Mouse (Mus musculus): ENCODE data around the gene Crip1. TPM values are rescaled to one million over a fixed set of nuclear protein-coding genes. Genes with fewer than 3 reads are reported as not detected.

Crip1 gene
- total and polyA plus RNA-seq, 3 experiments: 194 to 429 (median 200) TPM

DNA sequence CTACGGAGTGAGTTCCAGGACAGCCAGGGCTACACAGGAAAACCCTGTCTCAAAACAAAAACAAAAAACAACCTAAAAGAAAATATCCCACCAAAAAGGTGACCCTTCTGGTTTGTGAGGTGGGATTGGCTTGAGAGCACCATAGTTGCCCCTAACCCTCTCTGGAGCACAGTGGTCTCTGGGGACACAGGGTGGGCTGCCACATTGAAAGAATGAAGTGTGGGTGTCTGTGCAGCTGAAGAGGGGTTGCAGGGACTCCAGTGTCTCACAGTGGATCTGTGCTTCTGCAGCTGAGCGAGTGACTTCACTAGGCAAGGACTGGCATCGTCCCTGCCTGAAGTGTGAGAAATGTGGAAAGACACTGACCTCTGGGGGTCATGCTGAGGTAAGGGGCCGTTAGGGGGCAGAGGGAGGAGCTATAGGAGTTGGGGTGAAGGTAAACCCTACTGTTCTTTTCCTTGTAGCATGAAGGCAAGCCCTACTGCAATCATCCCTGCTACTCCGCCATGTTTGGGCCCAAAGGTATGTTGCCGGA lies 6.9 kb downstream of the Crip1 start:
- intact Hi-C loops (cut with DNase I): loop anchor here (5.0 kb wide), 1 partner anchor 326 kb away; the partner anchor contains the start of gene Cdca4
- Histone ChIP-seq H3K27me3 (ENCODE audit: control insufficient read depth, insufficient read depth, low read length) (no peaks in the 10 kb centered on the region), H3K79me2 (replicated peaks; ENCODE audit: control insufficient read depth, insufficient read depth, low read length) (no peaks in the 10 kb centered on the region; the same call in 1 of the 2 replicates), H3K4me3 (peak overlapping the region; percentile 52), H3K4me1 (ENCODE audit: control insufficient read depth, insufficient read depth, low read length) (peaks cover 25% of the 10 kb centered on the region), H3K36me3 (ENCODE audit: control insufficient read depth, insufficient read depth, low read length) (no peaks in the 10 kb centered on the region), H3K9ac (ENCODE audit: low read depth, low read length) (no peak overlapping the region), H3K27ac (peak overlapping the region; percentile 87)
- WGBS: 70% methylated on average over 6 of the region's 6 CpGs
- TF ChIP-seq POLR2A (IDR thresholded peaks at IDR 0.05; ENCODE audit: insufficient read depth, low read depth, low read length) (no peak), CTCF (IDR thresholded peaks at IDR 0.05) (no peak), EP300 (IDR thresholded peaks at IDR 0.05; ENCODE audit: insufficient read depth, low read depth, low read length) (no peak)
- no peak for DNase-seq

DNA sequence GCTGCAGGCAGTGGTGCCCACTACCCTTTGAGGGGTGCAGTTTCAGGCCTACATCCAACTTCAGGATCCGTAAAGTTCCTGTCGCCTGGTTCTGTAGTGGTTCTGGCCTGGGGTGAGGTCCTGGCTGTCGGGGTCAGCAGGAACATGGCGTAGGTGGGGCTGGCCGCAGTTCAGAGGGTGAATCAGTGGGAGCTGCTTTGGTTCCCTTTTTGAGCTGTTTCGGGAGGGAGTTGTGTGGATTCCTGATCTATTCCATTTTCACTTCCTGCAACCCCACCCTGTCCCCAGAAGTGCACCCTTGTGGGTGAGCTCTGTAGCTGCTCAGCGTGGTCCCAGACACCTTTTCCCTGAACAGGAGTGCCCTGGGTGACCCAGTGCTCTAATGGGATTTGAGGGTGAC lies 7.9 kb downstream of the Crip1 start:
- intact Hi-C loops (cut with DNase I): loop anchor here (5.0 kb wide), 1 partner anchor 327 kb away; the partner anchor contains the start of gene Cdca4
- no peak for TF ChIP-seq EP300 (IDR thresholded peaks at IDR 0.05; ENCODE audit: insufficient read depth, low read depth, low read length)
- TF ChIP-seq CTCF (IDR thresholded peaks at IDR 0.05): no peak
- no peak for TF ChIP-seq POLR2A (IDR thresholded peaks at IDR 0.05; ENCODE audit: insufficient read depth, low read depth, low read length)
- DNase-seq: peak; percentile 52 to 59
- Histone ChIP-seq H3K79me2 (replicated peaks; ENCODE audit: control insufficient read depth, insufficient read depth, low read length) (no peaks in the 10 kb centered on the region; the same call in 1 of the 2 replicates), H3K27ac (peak overlapping the region; percentile 87), H3K4me1 (ENCODE audit: control insufficient read depth, insufficient read depth, low read length) (peaks cover 18% of the 10 kb centered on the region), H3K36me3 (ENCODE audit: control insufficient read depth, insufficient read depth, low read length) (no peaks in the 10 kb centered on the region), H3K27me3 (ENCODE audit: control insufficient read depth, insufficient read depth, low read length) (no peaks in the 10 kb centered on the region), H3K4me3 (no peak overlapping the region; the same call in 1 of the 2 replicates), H3K9ac (ENCODE audit: low read depth, low read length) (no peak overlapping the region)
- WGBS: 69% methylated on average over 7 of the region's 7 CpGs

DNA sequence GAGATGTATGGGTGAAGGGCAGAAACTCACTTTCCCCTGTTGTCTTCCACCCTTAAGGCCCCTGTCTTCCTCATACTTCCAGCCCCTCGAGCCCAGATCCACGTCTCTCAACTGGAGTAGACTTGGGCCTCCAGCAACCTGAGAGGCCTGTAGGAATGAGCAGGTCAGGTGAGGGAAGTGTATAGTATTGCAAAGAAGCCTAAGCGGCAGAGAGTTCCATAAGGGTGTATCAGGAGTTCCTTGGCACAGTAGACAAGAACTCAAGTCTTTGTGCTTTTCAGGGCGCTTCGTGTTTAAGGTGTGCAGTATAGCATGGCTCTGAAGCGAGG lies 8.6 kb downstream of the Crip1 start:
- peak overlapping the region; percentile 87 for H3K27ac ChIP-seq
- DNase-seq: peak in 1 of 2 experiments; percentile 14
- TF ChIP-seq POLR2A (IDR thresholded peaks at IDR 0.05; ENCODE audit: insufficient read depth, low read depth, low read length) (0 out of 2 replicates have a peak, but pooled peaks have one; percentile 7), EP300 (IDR thresholded peaks at IDR 0.05; ENCODE audit: insufficient read depth, low read depth, low read length) (no peak)
- WGBS: 68% methylated on average over 6 of the region's 6 CpGs
- H3K79me2 ChIP-seq (replicated peaks; ENCODE audit: control insufficient read depth, insufficient read depth, low read length): no peaks in the 10 kb centered on the region; the same call in 1 of the 2 replicates
- H3K36me3 ChIP-seq (ENCODE audit: control insufficient read depth, insufficient read depth, low read length): no peaks in the 10 kb centered on the region
- peaks cover 13% of the 10 kb centered on the region for H3K4me1 ChIP-seq (ENCODE audit: control insufficient read depth, insufficient read depth, low read length)
- intact Hi-C loops (cut with DNase I): loop anchor here (1.0 to 5.0 kb wide), 2 partner anchors 13 to 327 kb away; partner anchors contain the start of gene Cdca4
- H3K4me3 ChIP-seq: peak overlapping the region; percentile 63
- no peaks in the 10 kb centered on the region for H3K27me3 ChIP-seq (ENCODE audit: control insufficient read depth, insufficient read depth, low read length)
- H3K9ac ChIP-seq (ENCODE audit: low read depth, low read length): peak overlapping the region; percentile 35

DNA sequence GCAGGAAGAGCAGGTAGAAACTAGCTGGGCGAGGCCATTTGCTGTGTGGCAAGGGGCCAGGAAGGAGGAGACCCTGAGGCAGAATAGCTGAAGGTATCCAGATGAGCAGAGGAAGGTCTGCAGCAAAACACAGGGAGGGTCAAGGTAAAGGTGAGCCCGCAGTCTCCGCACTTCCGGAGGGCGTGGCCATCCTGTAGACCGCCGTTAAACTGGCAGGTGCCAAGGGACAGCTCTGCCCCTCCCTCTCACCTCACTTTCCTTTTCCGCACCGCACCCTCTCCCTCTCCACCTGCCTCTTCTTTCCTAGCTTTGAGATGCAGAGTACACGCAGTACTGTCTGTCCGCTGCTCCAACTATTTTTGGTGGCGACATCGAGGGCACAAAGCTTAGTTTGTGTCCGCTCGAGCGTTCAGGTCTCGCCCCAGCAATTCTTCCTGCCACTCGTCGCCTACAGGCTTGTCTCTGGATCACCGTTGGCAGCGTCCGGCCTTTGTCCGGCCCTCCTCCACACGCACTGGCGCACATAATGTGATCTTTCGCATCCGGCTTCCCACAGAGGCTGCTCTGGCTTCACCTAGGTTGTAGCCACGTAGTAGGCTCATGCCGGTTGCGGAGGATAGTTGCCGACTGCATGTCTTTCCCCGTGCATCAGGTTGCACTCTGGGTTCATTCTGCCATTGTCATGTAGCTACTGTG lies 9.1 kb downstream of the Crip1 start:
- Histone ChIP-seq H3K36me3 (ENCODE audit: control insufficient read depth, insufficient read depth, low read length) (no peaks in the 10 kb centered on the region), H3K27ac (peak overlapping the region; percentile 87), H3K4me3 (peak overlapping the region; percentile 63), H3K4me1 (ENCODE audit: control insufficient read depth, insufficient read depth, low read length) (peaks cover 13% of the 10 kb centered on the region), H3K9ac (ENCODE audit: low read depth, low read length) (peak overlapping the region; percentile 35), H3K27me3 (ENCODE audit: control insufficient read depth, insufficient read depth, low read length) (no peaks in the 10 kb centered on the region), H3K79me2 (replicated peaks; ENCODE audit: control insufficient read depth, insufficient read depth, low read length) (no peaks in the 10 kb centered on the region; the same call in 1 of the 2 replicates)
- WGBS: 2% methylated on average over 32 of the region's 32 CpGs
- peak; percentile 74 to 78 for DNase-seq
- 0 out of 2 replicates have a peak, but pooled peaks have one; percentile 8 for TF ChIP-seq POLR2A (IDR thresholded peaks at IDR 0.05; ENCODE audit: insufficient read depth, low read depth, low read length)
- no peak for TF ChIP-seq CTCF (IDR thresholded peaks at IDR 0.05)
- intact Hi-C loops (cut with DNase I): loop anchor here (1.0 kb wide), 1 partner anchor 14 kb away; no protein-coding TSS in a partner anchor

DNA sequence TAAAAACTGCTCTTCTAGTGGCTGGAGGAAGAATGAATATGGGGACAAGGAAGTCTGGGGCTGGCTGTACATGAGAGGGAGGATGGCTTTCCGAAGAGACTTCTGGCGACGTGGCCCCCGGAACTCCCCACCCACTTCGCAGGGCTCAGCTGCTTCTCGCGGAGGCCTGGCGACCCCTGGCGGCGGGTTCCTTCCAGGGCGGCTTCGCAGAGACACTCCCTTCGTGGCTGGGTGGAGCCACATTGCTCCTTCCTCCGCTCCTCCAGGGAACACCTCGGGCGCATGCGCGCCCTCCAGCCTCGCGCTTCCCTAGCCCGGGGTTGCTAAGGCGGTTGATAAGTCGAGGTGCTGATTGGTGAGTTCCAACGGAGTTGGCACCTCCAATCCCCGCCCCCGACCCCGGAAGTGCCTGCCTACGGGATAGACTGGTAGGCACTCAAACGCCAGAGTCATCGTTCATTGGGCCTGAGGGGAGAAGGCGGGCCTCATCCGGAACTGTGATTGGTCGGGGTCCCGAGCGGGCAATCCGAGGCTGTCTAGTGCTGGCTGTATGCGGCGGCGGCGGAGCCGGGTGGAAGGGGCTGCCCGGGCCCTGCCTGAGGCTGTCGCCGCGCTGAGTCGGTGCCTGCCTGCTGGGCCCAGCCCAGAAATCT lies 9.9 kb downstream of the Crip1 start, which contains the start of gene Tedc1:
TSS of gene Tedc1 (plus strand) at position 535 of the 653 bp plus-strand sequence.
- Histone ChIP-seq H3K36me3 (ENCODE audit: control insufficient read depth, insufficient read depth, low read length) (no peaks in the 10 kb centered on the region), H3K4me1 (ENCODE audit: control insufficient read depth, insufficient read depth, low read length) (peaks cover 7% of the 10 kb centered on the region), H3K4me3 (peak within 1 kb of the TSS; percentile 63), H3K9ac (ENCODE audit: low read depth, low read length) (peak within 1 kb of the TSS; percentile 35), H3K79me2 (replicated peaks; ENCODE audit: control insufficient read depth, insufficient read depth, low read length) (no peaks in the 10 kb centered on the region; the same call in 1 of the 2 replicates), H3K27me3 (ENCODE audit: control insufficient read depth, insufficient read depth, low read length) (no peaks in the 10 kb centered on the region), H3K27ac (peak within 1 kb of the TSS; percentile 87)
- under 1% methylated on average over 46 of the region's 46 CpGs for WGBS
- intact Hi-C loops (cut with DNase I): loop anchor here (1.0 kb wide), 2 partner anchors 15 to 37 kb away; no protein-coding TSS in a partner anchor
- DNase-seq: peak; percentile 99 to 100
- TF ChIP-seq CTCF (IDR thresholded peaks at IDR 0.05): peak; percentile 99; the same call in 1 of the 2 replicates
- peak; percentile 63; the same call in 1 of the 2 replicates for TF ChIP-seq POLR2A (IDR thresholded peaks at IDR 0.05; ENCODE audit: insufficient read depth, low read depth, low read length)
- TF ChIP-seq EP300 (IDR thresholded peaks at IDR 0.05; ENCODE audit: insufficient read depth, low read depth, low read length): peak; percentile 86

Data from heart, adult 2 months (tissue).